Mouse (Mus musculus): ENCODE data around the gene Noa1.

- TF ChIP-seq POLR2A (IDR thresholded peaks at IDR 0.05; ENCODE audit: borderline replicate concordance, extremely low read depth, insufficient read depth, insufficient read length, poor library complexity, severe bottlenecking) (no peak), CTCF (IDR thresholded peaks at IDR 0.05; ENCODE audit: borderline replicate concordance, extremely low read depth, insufficient read depth, insufficient read length) (no peak)
These were observed 50.6 kb downstream of the Noa1 start for GRCm38 (mm10) chr5:77259315-77259714.

Data from brain, embryonic 14.5 days (tissue).